Mouse (Mus musculus): Measurements from ENCODE around the gene Fpgs. TPM values are rescaled to one million over a fixed set of nuclear protein-coding genes. Genes with fewer than 3 reads are reported as not detected.

Gene Fpgs
- polyA plus RNA-seq, 1 experiment from 2014 or later, result 41.2 TPM

DNA sequence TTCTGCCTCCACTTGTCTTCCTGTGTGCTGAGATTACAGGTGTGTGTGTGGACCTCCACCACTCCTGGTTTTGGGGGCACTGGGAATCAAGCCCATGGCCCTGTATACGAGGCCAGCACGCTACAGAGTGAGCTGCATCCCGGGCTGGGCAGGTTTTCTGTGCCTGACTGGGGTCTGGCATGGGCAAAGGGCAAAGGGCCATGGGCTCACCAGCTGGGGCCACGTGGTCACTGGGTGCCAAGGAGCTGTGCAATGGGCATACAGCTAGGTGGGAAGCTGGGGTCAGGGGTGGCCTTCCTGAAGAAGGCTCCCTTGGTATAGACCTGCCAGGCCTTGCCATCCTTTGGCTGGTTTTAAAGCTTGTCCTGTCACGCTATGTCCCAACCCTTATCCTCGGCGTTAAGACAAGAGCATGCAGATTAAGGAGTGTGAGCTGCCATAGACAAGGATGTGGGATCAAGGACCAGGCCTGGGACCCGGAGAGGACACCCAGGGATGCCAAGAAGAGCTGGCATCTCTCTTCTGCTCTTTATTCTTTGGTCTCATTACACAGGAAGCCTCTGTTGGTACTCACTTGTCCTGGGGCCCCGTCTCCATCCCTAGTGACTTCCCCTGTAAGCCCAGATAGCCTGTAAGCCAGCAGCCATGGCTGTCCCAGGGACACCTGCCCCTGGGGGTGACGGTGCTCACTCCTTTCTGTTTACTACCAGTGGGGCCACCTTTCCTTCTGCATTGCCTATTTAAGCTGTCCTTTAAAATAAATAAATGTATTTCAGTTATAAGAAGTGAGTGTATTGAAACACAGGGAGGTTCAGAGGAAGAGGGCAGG is 69.5 kb downstream of the Fpgs start:
- Histone ChIP-seq H3K27ac (replicated peaks) (no peak overlapping the region), H3K4me2 (no peak overlapping the region), H3K4me1 (replicated peaks) (peaks cover 16% of the 10 kb centered on the region), H3K9me3 (replicated peaks) (no peaks in the 10 kb centered on the region), H3K4me3 (replicated peaks) (no peak overlapping the region), H3K27me3 (no peaks in the 10 kb centered on the region), H3K9ac (no peak overlapping the region), H3K36me3 (replicated peaks) (no peaks in the 10 kb centered on the region)
- no peak for ATAC-seq (ENCODE audit: insufficient read depth)
- WGBS (ENCODE audit: insufficient replicate concordance), result 63% methylated on average over 10 of the region's 10 CpGs

GRCm38 (mm10) chr2:32633660-32634059 is 70.3 kb downstream of the Fpgs start:
- no peaks in the 10 kb centered on the region for H3K27me3 ChIP-seq
- peaks cover 21% of the 10 kb centered on the region for H3K4me1 ChIP-seq (replicated peaks)
- no peak overlapping the region for H3K27ac ChIP-seq (replicated peaks)
- H3K9ac ChIP-seq, result no peak overlapping the region
- no peaks in the 10 kb centered on the region for H3K9me3 ChIP-seq (replicated peaks)
- H3K4me3 ChIP-seq (replicated peaks), result no peak overlapping the region
- H3K36me3 ChIP-seq (replicated peaks), result no peaks in the 10 kb centered on the region
- WGBS (ENCODE audit: insufficient replicate concordance), result 70% methylated on average over 5 of the region's 5 CpGs
- no peak for ATAC-seq (ENCODE audit: insufficient read depth)
- H3K4me2 ChIP-seq, result no peak overlapping the region

MicroRNA genes within 50 kb of the gene (microRNA counts, 519-probe panel; counts per million panel counts)
- microRNA mmu-miR-1954, result not detected
- microRNA mmu-miR-2861, result 1,558 counts per million, percentile 10 among the panel's probes with 10 or more counts

Small RNAs within 50 kb of the gene (microRNA-seq; reads per million reads assigned to microRNA genes)
- gene Gm47291, result not detected
- not detected for gene Mir1954
- gene Mir2861, result not detected
- gene Mir3960, result not detected
- not detected for gene Mir8093

Other genes starting within 250 kb of the Fpgs start
- 1.3 and 2.2 TPM in 2 replicates for gene Fam102a, start 168.8 kb downstream of the Fpgs start, polyA plus RNA-seq (2015; fragmentation: Nextera tagmentation; extraction: Ambion mirVana)
- 48.2 and 49.0 TPM in 2 replicates for gene Dpm2, start 133.3 kb downstream of the Fpgs start, polyA plus RNA-seq (2015; fragmentation: Nextera tagmentation; extraction: Ambion mirVana)
- gene Pip5kl1, start 129.3 kb downstream of the Fpgs start, polyA plus RNA-seq (2015; fragmentation: Nextera tagmentation; extraction: Ambion mirVana), result 0.22 TPM in 1 of 2 replicates, not detected in the other
- not detected in 2 replicates for gene 9430097D07Rik, start 128.5 kb downstream of the Fpgs start, polyA plus RNA-seq (2015; fragmentation: Nextera tagmentation; extraction: Ambion mirVana)
- 7.9 and 8.5 TPM in 2 replicates for gene St6galnac4, start 117.0 kb downstream of the Fpgs start, polyA plus RNA-seq (2015; fragmentation: Nextera tagmentation; extraction: Ambion mirVana)
- gene St6galnac6, start 104.4 kb downstream of the Fpgs start, polyA plus RNA-seq (2015; fragmentation: Nextera tagmentation; extraction: Ambion mirVana), result 11.6 and 11.7 TPM in 2 replicates
- 4.7 and 6.6 TPM in 2 replicates for gene Ak1, start 82.4 kb downstream of the Fpgs start, polyA plus RNA-seq (2015; fragmentation: Nextera tagmentation; extraction: Ambion mirVana)
- gene Eng, start 57.5 kb downstream of the Fpgs start, polyA plus RNA-seq (2015; fragmentation: Nextera tagmentation; extraction: Ambion mirVana), result 23.5 and 29.5 TPM in 2 replicates
- gene Cdk9, start 8.9 kb upstream of the Fpgs start, polyA plus RNA-seq (2015; fragmentation: Nextera tagmentation; extraction: Ambion mirVana), result 48.3 and 49.6 TPM in 2 replicates
- gene Sh2d3c, start 16.9 kb upstream of the Fpgs start, polyA plus RNA-seq (2015; fragmentation: Nextera tagmentation; extraction: Ambion mirVana), result 7.0 and 8.3 TPM in 2 replicates
- not detected in 2 replicates for gene 6330409D20Rik, start 36.9 kb upstream of the Fpgs start, polyA plus RNA-seq (2015; fragmentation: Nextera tagmentation; extraction: Ambion mirVana)
- gene Tor2a, start 53.1 kb upstream of the Fpgs start, polyA plus RNA-seq (2015; fragmentation: Nextera tagmentation; extraction: Ambion mirVana), result 24.7 and 27.7 TPM in 2 replicates
- 0.13 TPM in 1 of 2 replicates, not detected in the other for gene Ttc16, start 71.5 kb upstream of the Fpgs start, polyA plus RNA-seq (2015; fragmentation: Nextera tagmentation; extraction: Ambion mirVana)
- gene Ptrh1, start 71.6 kb upstream of the Fpgs start, polyA plus RNA-seq (2015; fragmentation: Nextera tagmentation; extraction: Ambion mirVana), result 1.5 and 1.8 TPM in 2 replicates
- not detected in 2 replicates for gene Cfap157, start 80.3 kb upstream of the Fpgs start, polyA plus RNA-seq (2015; fragmentation: Nextera tagmentation; extraction: Ambion mirVana)
- 2.4 and 2.5 TPM in 2 replicates for gene Stxbp1, start 143.1 kb upstream of the Fpgs start, polyA plus RNA-seq (2015; fragmentation: Nextera tagmentation; extraction: Ambion mirVana)
- 8.5 and 11.6 TPM in 2 replicates for gene Fam129b, start 172.0 kb upstream of the Fpgs start, polyA plus RNA-seq (2015; fragmentation: Nextera tagmentation; extraction: Ambion mirVana)